Mouse (Mus musculus) left cerebral cortex, adult 2 months (tissue): ENCODE results near the gene Mettl27. TPM values are rescaled to one million over a fixed set of nuclear protein-coding genes. Genes with fewer than 3 reads are reported as not detected.
"Not testable (repeated sequence)": the region's sequence is repeated elsewhere in the genome, so short reads cannot be mapped to it uniquely, and the experiment has no call there.

Source experiments
- DNase-seq, 2 experiments: peaks; one replicate each; pipeline ENCODE4 v3.0.0; 2021 to 2022; ENCODE audit warnings: low spot score in 2 of 2, mixed read lengths in 1 of 2; ENCODE audit errors: extremely low spot score in 1 of 2
- H3K27ac ChIP-seq: fragments of 200-600 bp; 2 replicates; pipeline ENCODE4 v1.8.1; 2022
- H3K4me3 ChIP-seq: fragments of 200-600 bp; 2 replicates; pipeline ENCODE4 v1.8.1; 2022
- CTCF ChIP-seq: fragments of 200-600 bp; IDR thresholded peaks from 2 replicates; pipeline ENCODE4 v1.8.1; 2022; ENCODE audit warnings: antibody characterized with exemption, mild to moderate bottlenecking, moderate library complexity
- intact Hi-C: fragments of 180-260 bp; cut with DNase I; formaldehyde crosslinking; loops from one replicate; pipeline ENCODE4 v1.15.1; 2025
- total RNA-seq, 2 experiments: library from RNA; stranded (reverse); gene quantifications; 2 replicates each; pipeline ENCODE4 v1.2.3; 2021

The Mettl27 gene
- total RNA-seq, 2 experiments from 2014 or later: 7.5 to 9.3 TPM

- DNase-seq: no peak
- TF ChIP-seq CTCF: no peak
- intact Hi-C loops: loop anchor here (10.0 kb wide), 1 partner anchor 164 kb away; the partner anchor contains the start of gene Mlxipl
Observed at GRCm38 (mm10) chr5:134921106-134921505, 11.1 kb upstream of the Mettl27 start.

GRCm38 (mm10) chr5:134923141-134923540, 9.0 kb upstream of the Mettl27 start:
- DNase-seq: no peak

More at GRCm38 (mm10) chr5:134921106-134921505, 11.1 kb upstream of the Mettl27 start:
- no peak overlapping the region for H3K27ac ChIP-seq
- H3K4me3 ChIP-seq: no peak overlapping the region

GRCm38 (mm10) chr5:134926726-134927125, 5.4 kb upstream of the Mettl27 start:
- TF ChIP-seq CTCF: no peak
- H3K4me3 ChIP-seq: no peak overlapping the region
- no peak overlapping the region for H3K27ac ChIP-seq
- no peak for DNase-seq
- intact Hi-C loops: loop anchor here (10.0 kb wide), 1 partner anchor 158 kb away; the partner anchor contains the start of gene Mlxipl

More at GRCm38 (mm10) chr5:134923141-134923540, 9.0 kb upstream of the Mettl27 start:
- H3K27ac ChIP-seq: no peak overlapping the region
- intact Hi-C loops: loop anchor here (10.0 kb wide), 1 partner anchor 162 kb away; the partner anchor contains the start of gene Mlxipl
- H3K4me3 ChIP-seq: no peak overlapping the region
- no peak for TF ChIP-seq CTCF

GRCm38 (mm10) chr5:134929988-134930387, 2.2 kb upstream of the Mettl27 start:
- Histone ChIP-seq H3K4me3 (no peak overlapping the region), H3K27ac (no peak overlapping the region)
- DNase-seq: no peak
- no peak for TF ChIP-seq CTCF
- intact Hi-C loops: loop anchor here (5.0 to 10.0 kb wide), 2 partner anchors 37 to 155 kb away; partner anchors contain the start of gene Mlxipl

- Histone ChIP-seq H3K4me3 (peak overlapping the region; percentile 85), H3K27ac (no peak overlapping the region)
- DNase-seq: peak; percentile 20 to 42
- intact Hi-C loops: loop anchor here (5.0 kb wide), 1 partner anchor 34 kb away; no protein-coding TSS in a partner anchor
- TF ChIP-seq CTCF: peak; percentile 36
Observed at GRCm38 (mm10) chr5:134932903-134933276, 722 bp downstream of the Mettl27 start.

GRCm38 (mm10) chr5:134933281-134933680, 1.1 kb downstream of the Mettl27 start:
- DNase-seq: no peak
- no peak overlapping the region for H3K4me3 ChIP-seq
- intact Hi-C loops: loop anchor here (5.0 kb wide), 1 partner anchor 34 kb away; no protein-coding TSS in a partner anchor

GRCm38 (mm10) chr5:134933686-134934085, 1.5 kb downstream of the Mettl27 start:
- not testable (repeated sequence) for H3K27ac ChIP-seq, DNase-seq, H3K4me3 ChIP-seq
- intact Hi-C loops: loop anchor here (5.0 kb wide), 1 partner anchor 34 kb away; no protein-coding TSS in a partner anchor

More at GRCm38 (mm10) chr5:134933281-134933680, 1.1 kb downstream of the Mettl27 start:
- no peak for TF ChIP-seq CTCF
- H3K27ac ChIP-seq: no peak overlapping the region

GRCm38 (mm10) chr5:134934666-134935065, 2.5 kb downstream of the Mettl27 start:
- DNase-seq: no peak
- H3K4me3 ChIP-seq: no peak overlapping the region
- intact Hi-C loops: loop anchor here (5.0 kb wide), 1 partner anchor 33 kb away; no protein-coding TSS in a partner anchor
- TF ChIP-seq CTCF: no peak
- H3K27ac ChIP-seq: no peak overlapping the region

- TF ChIP-seq CTCF: no peak
- H3K27ac ChIP-seq: no peak overlapping the region
- intact Hi-C loops: no loop called here
- no peak overlapping the region for H3K4me3 ChIP-seq
- DNase-seq: no peak
Observed at GRCm38 (mm10) chr5:134936051-134936450, 3.9 kb downstream of the Mettl27 start.

GRCm38 (mm10) chr5:134936626-134937185, 4.5 kb downstream of the Mettl27 start:
- TF ChIP-seq CTCF: no peak
- intact Hi-C loops: no loop called here
- Histone ChIP-seq H3K27ac (no peak overlapping the region), H3K4me3 (no peak overlapping the region)
- DNase-seq: no peak

GRCm38 (mm10) chr5:134939069-134939468, 6.9 kb downstream of the Mettl27 start:
- DNase-seq: no peak
- intact Hi-C loops: no loop called here
- H3K27ac ChIP-seq: no peak overlapping the region
- H3K4me3 ChIP-seq: no peak overlapping the region
- TF ChIP-seq CTCF: no peak

GRCm38 (mm10) chr5:134939554-134939953, 7.4 kb downstream of the Mettl27 start:
- DNase-seq, H3K4me3 ChIP-seq, intact Hi-C loops, H3K27ac ChIP-seq: not testable (repeated sequence)
